Mouse (Mus musculus) gastrocnemius, postnatal 4 days (tissue): ENCODE results near the gene Gm21764. TPM values are rescaled to one million over a fixed set of nuclear protein-coding genes. Genes with fewer than 3 reads are reported as not detected.
"Not testable (repeated sequence)": the region's sequence is repeated elsewhere in the genome, so short reads cannot be mapped to it uniquely, and the experiment has no call there.

Experiments used
- DNase-seq, 2 experiments: peaks; one replicate each; pipeline ENCODE4 v3.0.0; 2021 to 2022; ENCODE audit warnings: low spot score in 2 of 2, mixed read lengths in 2 of 2
- long read RNA-seq, 2 experiments: library from polyadenylated mRNA; stranded (forward); transcript quantifications; one replicate each; pipeline ENCODE4 v2.0.0; 2021
- total RNA-seq, 2 experiments: library from RNA; stranded (reverse); gene quantifications; 2 replicates each; pipeline ENCODE4 v1.2.3; 2021

Gm21764 gene
- total RNA-seq: not detected
- long read RNA-seq, experiment 1: 0 reads
- long read RNA-seq, experiment 2: 0 reads

DNA sequence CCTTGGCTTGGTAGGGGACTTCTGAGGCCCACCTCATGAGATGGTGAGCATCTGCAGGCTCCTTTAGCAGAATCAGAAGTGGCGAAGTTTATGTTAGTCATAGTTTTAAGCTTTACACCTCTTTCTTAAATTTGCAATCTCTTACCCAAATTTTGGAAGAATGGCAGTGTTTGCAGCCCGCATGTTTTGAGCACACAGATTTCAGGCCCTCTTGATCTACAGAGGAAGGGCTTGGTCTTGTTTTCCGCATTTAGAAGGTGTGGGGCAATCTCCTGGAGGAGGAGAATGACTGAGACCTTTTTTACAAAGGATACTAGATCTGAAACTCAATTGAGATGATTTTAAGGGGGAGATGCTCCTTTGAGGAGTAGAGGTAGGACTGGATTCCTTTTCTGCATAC is at the start of gene Gm21764:
TSS of gene Gm21764 (minus strand) at position 101 of the 400 bp plus-strand sequence.
- not testable (repeated sequence) for DNase-seq

GRCm38 (mm10) chrY:18088816-18089215 is 27.2 kb upstream of the Gm21764 start, which contains the start of gene Ssty1:
Gene Ssty1 (plus strand): TSS chrY:18089116.
- DNase-seq: not testable (repeated sequence)

Other genes with a start within 250 kb of the Gm21764 start
- not detected for gene Gm21904, start 215.5 kb downstream of the Gm21764 start, total RNA-seq
- gene Gm20772, start 187.1 kb downstream of the Gm21764 start, total RNA-seq: not detected
- gene Gm20831, start 187.1 kb downstream of the Gm21764 start, total RNA-seq: not detected
- not detected for gene Srsy, start 124.5 kb downstream of the Gm21764 start, total RNA-seq
- gene Ssty1, start 27.3 kb upstream of the Gm21764 start, total RNA-seq: not detected